Mouse (Mus musculus) adrenal gland, postnatal 0 days (tissue): Measurements from ENCODE around the gene Itga6. TPM values are rescaled to one million over a fixed set of nuclear protein-coding genes. Genes with fewer than 3 reads are reported as not detected.

Experiments used
- polyA plus RNA-seq: library from polyadenylated mRNA; unstranded; fragments of >200 nt; fragmentation: Nextera tagmentation; extraction: Ambion mirVana; gene quantifications from 2 replicates; pipeline ENCODE4 v1.2.1, GENCODE M21; 2015

Gene Itga6
- polyA plus RNA-seq = 28.3 and 63.0 TPM in 2 replicates

DNA sequence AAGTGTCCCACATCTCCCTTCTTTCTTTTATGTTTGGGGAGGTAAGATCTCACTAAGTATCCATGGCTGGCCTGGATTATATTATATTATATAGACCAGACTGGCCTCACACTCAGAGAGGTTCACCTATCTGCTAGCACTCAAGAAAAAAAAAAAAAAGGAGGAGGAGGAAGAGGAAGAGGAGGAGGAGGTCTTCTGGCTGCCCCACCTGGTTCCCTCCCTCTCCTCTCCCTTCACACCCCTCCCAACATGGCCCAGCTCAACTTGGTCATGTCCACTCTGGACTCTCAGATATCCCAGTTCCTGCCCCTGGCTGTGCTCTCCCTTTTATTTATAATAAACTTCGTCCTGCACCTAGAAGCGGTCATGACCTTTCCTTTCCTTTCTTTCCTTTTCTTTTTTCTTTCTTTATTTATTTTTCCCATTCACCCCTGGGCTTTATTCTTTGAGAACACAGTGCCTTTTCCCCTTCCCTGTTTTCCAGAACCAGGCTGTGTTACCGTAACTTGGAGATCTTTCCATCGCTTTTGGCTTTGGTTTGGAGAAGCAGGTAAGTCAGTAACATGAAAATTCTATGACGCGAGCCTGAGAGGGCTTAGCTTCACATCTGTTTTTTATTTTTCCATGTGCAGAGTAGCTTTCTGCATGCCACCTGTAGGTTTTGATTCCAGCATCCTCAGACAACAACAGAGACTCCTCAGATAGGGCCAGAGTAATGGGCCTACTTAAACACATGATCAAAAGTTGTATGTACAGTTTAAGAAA, at the start of gene Itga6:
Gene Itga6 (plus strand): TSS at position 7 of the 765 bp plus-strand sequence.

DNA sequence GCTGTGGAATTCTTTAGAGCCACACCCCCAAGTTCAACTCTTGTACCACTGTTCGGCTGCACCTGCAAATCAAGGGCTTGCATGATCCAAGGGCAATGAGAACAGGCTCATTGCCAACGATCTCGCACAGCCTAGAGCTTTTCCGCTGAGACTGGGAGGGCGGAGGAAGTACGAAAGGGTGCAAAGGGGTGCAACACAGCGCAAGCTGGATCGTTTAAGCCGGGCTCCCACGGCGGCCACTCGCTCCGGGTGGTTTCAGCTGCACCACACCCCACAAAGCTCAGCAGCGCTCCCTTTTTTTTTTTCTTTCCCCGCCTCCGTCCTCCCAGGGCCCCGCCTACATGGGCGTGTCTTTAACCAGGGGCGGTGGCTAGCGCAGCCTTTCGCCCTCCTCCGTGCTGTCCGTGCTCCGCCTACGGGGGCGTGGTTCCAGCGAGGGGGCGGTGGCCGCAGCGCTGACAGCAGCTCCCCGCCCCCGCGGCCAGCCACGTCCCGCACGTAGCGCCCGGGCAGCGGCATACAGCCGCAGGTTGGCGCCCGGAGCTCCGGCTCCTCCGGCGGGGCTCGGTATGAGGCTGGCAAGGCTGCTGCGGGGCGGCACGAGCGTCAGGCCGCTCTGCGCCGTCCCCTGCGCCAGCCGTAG, 127.5 kb downstream of the Itga6 start, which contains the start of gene Pdk1:
Gene Pdk1 (plus strand): TSS at position 424 of the 643 bp plus-strand sequence.

Other genes with a start within 250 kb of the Itga6 start
- 0.70 and 0.74 TPM in 2 replicates for gene Dlx1, start 217.5 kb upstream of the Itga6 start, polyA plus RNA-seq
- gene Dlx2, start 198.9 kb upstream of the Itga6 start, polyA plus RNA-seq = 0.93 and 1.3 TPM in 2 replicates
- 37.9 and 50.9 TPM in 2 replicates for gene Pdk1, start 127.6 kb downstream of the Itga6 start, polyA plus RNA-seq
- gene Rapgef4, start 235.6 kb downstream of the Itga6 start, polyA plus RNA-seq = 29.0 and 80.2 TPM in 2 replicates